Mouse (Mus musculus): ENCODE data around the gene Ncor1. TPM values are rescaled to one million over a fixed set of nuclear protein-coding genes. Genes with fewer than 3 reads are reported as not detected.

Ncor1 gene
- polyA plus RNA-seq (2016; fragmentation: Nextera tagmentation; extraction: Ambion mirVana), result 114 and 134 TPM in 2 replicates

GRCm38 (mm10) chr11:62458276-62458724, at the start of gene Ncor1, which contains the start of gene Pigl:
Ncor1 (minus strand) TSS chr11:62458541.
Pigl (plus strand) TSS chr11:62458460.
- Histone ChIP-seq H3K36me3 (peaks cover 5% of the 10 kb centered on the region), H3K4me3 (peak within 1 kb of the TSS; percentile 95), H3K27ac (peak within 1 kb of the TSS; percentile 97), H3K9me3 (no peaks in the 10 kb centered on the region), H3K4me1 (peaks cover 13% of the 10 kb centered on the region; the same call in 1 of the 2 replicates), H3K27me3 (ENCODE audit: insufficient read depth, poor library complexity, severe bottlenecking) (no peaks in the 10 kb centered on the region)
- peak; percentile 95 for DNase-seq (ENCODE audit: low spot score)
- WGBS, result under 1% methylated on average over 33 of the region's 33 CpGs

DNA sequence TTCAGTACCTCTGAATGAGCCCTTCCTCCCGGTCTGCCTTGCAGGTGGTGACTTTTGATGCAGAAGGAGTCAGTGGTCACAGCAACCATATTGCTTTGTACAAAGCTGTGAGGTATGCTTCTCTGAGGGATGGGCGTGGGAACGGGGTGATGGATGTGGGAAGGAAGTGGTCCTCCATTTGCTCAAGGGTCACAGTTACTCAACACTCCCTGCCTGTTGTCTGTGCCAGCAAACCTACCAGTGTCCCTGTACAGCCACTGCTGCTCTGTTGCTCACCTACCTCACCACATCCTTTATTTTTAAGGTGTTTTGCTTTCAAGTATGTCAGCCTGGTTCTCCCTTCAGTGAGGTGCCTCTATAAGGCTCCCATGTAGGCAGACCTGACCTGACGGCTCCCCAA, 49.3 kb upstream of the Ncor1 start:
- Histone ChIP-seq H3K27me3 (ENCODE audit: insufficient read depth, poor library complexity, severe bottlenecking) (no peaks in the 10 kb centered on the region), H3K4me3 (no peak overlapping the region), H3K27ac (no peak overlapping the region), H3K4me1 (no peaks in the 10 kb centered on the region; the same call in 1 of the 2 replicates), H3K9me3 (no peaks in the 10 kb centered on the region), H3K36me3 (peaks cover 7% of the 10 kb centered on the region; the same call in 1 of the 2 replicates)
- WGBS, result 89% methylated on average over 4 of the region's 4 CpGs
- no peak for DNase-seq (ENCODE audit: low spot score)

DNA sequence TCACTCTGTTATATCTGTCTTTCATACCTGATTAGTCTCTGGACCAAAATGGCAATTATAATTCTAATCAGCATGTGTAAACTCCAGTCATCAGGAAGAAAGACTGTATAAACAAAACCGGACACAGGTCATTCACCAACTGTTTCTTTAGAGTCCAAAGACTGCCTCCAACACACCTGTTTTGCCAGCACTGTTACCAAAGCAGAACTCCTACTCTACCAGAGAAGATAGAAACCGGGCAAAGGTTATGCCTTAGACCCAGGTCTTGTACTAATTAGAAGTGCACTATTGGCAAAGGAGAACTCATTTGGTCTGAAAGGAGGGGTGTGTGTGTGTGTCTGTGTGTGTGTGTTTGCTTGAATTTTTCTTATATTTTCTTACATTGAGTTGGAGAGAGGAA, 42.2 kb upstream of the Ncor1 start:
- H3K9me3 ChIP-seq, result no peaks in the 10 kb centered on the region
- no peak overlapping the region for H3K4me3 ChIP-seq
- no peak for DNase-seq (ENCODE audit: low spot score)
- 0 out of 2 replicates have a peak, but pooled peaks cover 3% of the 10 kb centered on the region for H3K36me3 ChIP-seq
- WGBS, result 86% methylated on average over 2 of the region's 2 CpGs
- peaks cover 8% of the 10 kb centered on the region for H3K4me1 ChIP-seq
- H3K27ac ChIP-seq, result no peak overlapping the region
- no peaks in the 10 kb centered on the region for H3K27me3 ChIP-seq (ENCODE audit: insufficient read depth, poor library complexity, severe bottlenecking)

GRCm38 (mm10) chr11:62498802-62499201, 40.5 kb upstream of the Ncor1 start:
- Histone ChIP-seq H3K27ac (no peak overlapping the region), H3K4me1 (peaks cover 21% of the 10 kb centered on the region), H3K27me3 (ENCODE audit: insufficient read depth, poor library complexity, severe bottlenecking) (no peaks in the 10 kb centered on the region), H3K36me3 (no peaks in the 10 kb centered on the region), H3K9me3 (no peaks in the 10 kb centered on the region), H3K4me3 (no peak overlapping the region)
- DNase-seq (ENCODE audit: low spot score), result no peak
- WGBS, result 80% methylated on average over 2 of the region's 2 CpGs

DNA sequence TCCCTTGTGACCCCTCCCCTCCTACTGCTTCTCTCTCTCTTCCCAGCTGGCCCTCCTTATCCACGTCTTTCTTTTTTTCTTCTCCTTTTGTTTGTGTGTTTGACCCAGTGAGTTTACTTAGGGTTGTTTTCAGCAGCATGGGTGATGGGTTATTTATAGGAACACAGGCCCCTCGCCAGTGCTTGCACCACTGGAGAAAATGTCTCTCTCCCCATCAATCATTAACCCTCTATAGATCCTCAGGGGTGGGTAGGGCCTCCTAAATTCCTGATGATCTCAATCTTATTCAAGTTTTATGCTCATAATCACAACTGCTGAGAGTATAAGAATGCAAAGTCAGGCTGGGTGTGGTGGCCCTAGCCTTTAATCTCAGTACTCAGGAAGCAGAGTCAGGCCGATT, 38.8 kb upstream of the Ncor1 start:
- Histone ChIP-seq H3K36me3 (no peaks in the 10 kb centered on the region), H3K4me1 (peaks cover 21% of the 10 kb centered on the region), H3K9me3 (no peaks in the 10 kb centered on the region), H3K27ac (no peak overlapping the region), H3K27me3 (ENCODE audit: insufficient read depth, poor library complexity, severe bottlenecking) (no peaks in the 10 kb centered on the region), H3K4me3 (no peak overlapping the region)
- WGBS, result 50% methylated on average over 3 of the region's 3 CpGs
- DNase-seq (ENCODE audit: low spot score), result no peak

GRCm38 (mm10) chr11:62496151-62496715, 37.9 kb upstream of the Ncor1 start:
- peaks cover 21% of the 10 kb centered on the region for H3K4me1 ChIP-seq
- no peaks in the 10 kb centered on the region for H3K27me3 ChIP-seq (ENCODE audit: insufficient read depth, poor library complexity, severe bottlenecking)
- no peaks in the 10 kb centered on the region for H3K9me3 ChIP-seq
- 57% methylated on average over 5 of the region's 5 CpGs for WGBS
- no peak for DNase-seq (ENCODE audit: low spot score)
- H3K36me3 ChIP-seq, result no peaks in the 10 kb centered on the region
- H3K27ac ChIP-seq, result no peak overlapping the region; the same call in 1 of the 2 replicates
- H3K4me3 ChIP-seq, result no peak overlapping the region

GRCm38 (mm10) chr11:62495276-62495801, 37.0 kb upstream of the Ncor1 start:
- Histone ChIP-seq H3K27me3 (ENCODE audit: insufficient read depth, poor library complexity, severe bottlenecking) (no peaks in the 10 kb centered on the region), H3K36me3 (no peaks in the 10 kb centered on the region), H3K9me3 (no peaks in the 10 kb centered on the region), H3K4me1 (peaks cover 21% of the 10 kb centered on the region), H3K4me3 (peak overlapping the region; percentile 16), H3K27ac (peak overlapping the region; percentile 89)
- 37% methylated on average over 9 of the region's 10 CpGs for WGBS
- DNase-seq (ENCODE audit: low spot score), result no peak

DNA sequence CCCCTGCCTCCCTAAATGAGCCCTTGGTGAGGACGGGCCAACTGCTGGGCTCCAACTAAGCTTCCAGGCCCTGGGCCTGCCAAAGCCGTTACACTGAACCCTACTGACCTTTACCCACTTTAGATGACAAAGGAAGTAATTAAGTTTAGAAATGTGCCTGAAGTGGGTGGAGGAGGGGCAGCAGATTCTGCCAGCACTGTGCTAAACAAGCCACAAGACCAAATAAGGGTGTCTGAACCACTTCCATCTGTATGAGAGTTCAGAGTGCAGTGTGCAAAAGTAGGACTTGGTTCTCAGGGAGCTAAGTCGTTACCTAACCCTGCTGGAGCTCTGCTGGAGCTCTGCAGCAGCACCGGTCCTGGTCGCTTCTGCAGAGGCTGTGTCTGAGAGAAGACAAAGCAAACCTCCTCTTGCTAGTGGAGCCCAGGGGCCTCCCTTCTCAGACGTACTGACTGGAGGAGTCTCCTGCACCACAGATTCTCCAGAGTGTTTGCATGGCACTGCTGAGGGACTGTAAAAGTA, 36.5 kb upstream of the Ncor1 start:
- Histone ChIP-seq H3K4me1 (peaks cover 21% of the 10 kb centered on the region), H3K27ac (peak overlapping the region; percentile 89), H3K4me3 (peak overlapping the region; percentile 16), H3K27me3 (ENCODE audit: insufficient read depth, poor library complexity, severe bottlenecking) (no peaks in the 10 kb centered on the region), H3K9me3 (no peaks in the 10 kb centered on the region), H3K36me3 (no peaks in the 10 kb centered on the region)
- WGBS, result 6% methylated on average over 6 of the region's 6 CpGs
- peak; percentile 88 for DNase-seq (ENCODE audit: low spot score)

- no peak for DNase-seq (ENCODE audit: low spot score)
- Histone ChIP-seq H3K36me3 (no peaks in the 10 kb centered on the region), H3K4me3 (no peak overlapping the region), H3K9me3 (no peaks in the 10 kb centered on the region), H3K4me1 (peaks cover 21% of the 10 kb centered on the region), H3K27ac (no peak overlapping the region), H3K27me3 (ENCODE audit: insufficient read depth, poor library complexity, severe bottlenecking) (no peaks in the 10 kb centered on the region)
- 95% methylated on average over 6 of the region's 6 CpGs for WGBS
These were observed 35.4 kb upstream of the Ncor1 start for GRCm38 (mm10) chr11:62493701-62494100.

DNA sequence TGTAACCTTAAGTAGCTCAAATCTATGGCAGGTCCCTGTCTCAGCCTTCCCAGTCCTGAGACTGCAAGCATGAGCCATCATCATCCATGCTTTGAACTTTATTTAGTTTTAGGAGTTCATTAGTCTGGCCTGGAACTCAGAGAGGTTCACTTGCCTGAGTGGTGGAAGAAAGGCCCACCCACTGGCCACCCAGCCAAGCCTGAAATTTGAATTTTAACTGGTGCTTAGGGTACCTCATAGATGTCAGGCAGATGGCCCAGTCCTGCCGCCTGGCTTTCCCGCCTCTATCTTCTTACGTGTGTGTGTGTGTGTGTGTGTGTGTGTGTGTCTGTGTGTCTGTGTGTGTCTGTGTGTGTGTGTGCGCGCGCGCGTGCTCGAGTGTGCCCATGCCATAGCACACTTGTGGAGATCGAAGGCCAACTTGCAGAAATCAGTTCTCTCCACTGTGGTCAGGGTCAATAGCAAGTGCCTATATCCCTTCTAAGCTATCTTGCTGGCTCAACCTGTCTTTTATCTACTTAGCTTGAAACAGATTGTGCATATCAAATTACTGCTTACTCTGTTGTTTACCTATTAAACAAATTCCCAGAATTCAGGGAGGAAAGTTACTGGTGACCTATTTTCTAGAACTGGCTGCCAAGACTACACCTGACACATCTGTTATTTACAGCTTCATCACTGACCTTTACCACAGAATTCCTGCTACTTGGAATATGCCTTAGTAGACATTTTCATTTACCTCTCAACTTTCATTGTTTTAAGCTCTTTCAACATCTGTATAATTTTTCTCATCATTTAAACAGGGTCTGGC, 29.4 kb upstream of the Ncor1 start:
- no peaks in the 10 kb centered on the region for H3K36me3 ChIP-seq
- no peaks in the 10 kb centered on the region for H3K27me3 ChIP-seq (ENCODE audit: insufficient read depth, poor library complexity, severe bottlenecking)
- WGBS, result 84% methylated on average over 10 of the region's 10 CpGs
- H3K4me1 ChIP-seq, result no peaks in the 10 kb centered on the region
- H3K9me3 ChIP-seq, result no peaks in the 10 kb centered on the region
- DNase-seq (ENCODE audit: low spot score), result no peak
- H3K27ac ChIP-seq, result no peak overlapping the region
- no peak overlapping the region for H3K4me3 ChIP-seq

DNA sequence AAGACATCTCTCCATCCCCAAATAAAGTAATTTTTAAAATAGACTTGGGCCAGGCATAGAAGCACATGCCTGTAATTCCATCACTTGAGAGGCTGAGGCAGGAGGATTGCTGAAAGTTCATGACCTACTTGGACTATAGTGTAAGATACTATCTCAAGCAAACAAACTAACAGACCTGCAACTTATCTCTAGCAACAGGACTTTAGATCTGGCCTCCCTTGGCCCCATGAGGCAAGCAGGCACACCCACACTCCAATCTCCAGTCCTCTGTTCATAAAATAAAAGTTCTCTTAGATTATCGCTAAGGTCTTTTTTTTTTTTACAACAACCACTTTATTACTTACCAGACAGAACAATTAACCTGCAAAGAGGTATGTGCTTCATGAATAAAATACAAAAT, 28.6 kb upstream of the Ncor1 start:
- no peak overlapping the region for H3K27ac ChIP-seq
- 84% methylated on average over 1 of the region's 1 CpGs for WGBS
- no peak for DNase-seq (ENCODE audit: low spot score)
- no peaks in the 10 kb centered on the region for H3K36me3 ChIP-seq
- H3K4me1 ChIP-seq, result no peaks in the 10 kb centered on the region
- H3K9me3 ChIP-seq, result no peaks in the 10 kb centered on the region
- H3K27me3 ChIP-seq (ENCODE audit: insufficient read depth, poor library complexity, severe bottlenecking), result no peaks in the 10 kb centered on the region
- no peak overlapping the region for H3K4me3 ChIP-seq

DNA sequence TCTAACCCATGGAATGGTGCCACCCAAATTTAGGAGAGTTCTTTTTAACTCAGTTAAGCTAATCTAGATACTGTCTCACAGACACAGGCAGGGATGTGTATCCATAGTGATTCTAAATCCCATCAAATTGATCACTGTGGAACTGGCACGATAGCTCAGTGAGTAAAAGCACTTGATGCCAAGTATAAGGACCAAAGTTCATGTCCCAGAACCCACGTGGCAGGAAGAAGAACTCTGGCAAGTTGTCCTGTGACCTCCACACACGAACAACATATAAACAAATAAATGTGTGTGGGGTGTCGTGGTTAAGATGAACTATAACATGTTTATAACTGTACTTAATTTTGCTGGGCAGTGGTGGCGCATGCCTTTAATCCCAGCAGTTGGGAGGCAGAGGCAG, 21.2 kb upstream of the Ncor1 start:
- H3K36me3 ChIP-seq, result no peaks in the 10 kb centered on the region
- 86% methylated on average over 5 of the region's 5 CpGs for WGBS
- H3K4me1 ChIP-seq, result no peaks in the 10 kb centered on the region
- DNase-seq (ENCODE audit: low spot score), result no peak
- no peak overlapping the region for H3K4me3 ChIP-seq
- no peaks in the 10 kb centered on the region for H3K9me3 ChIP-seq
- H3K27ac ChIP-seq, result no peak overlapping the region
- no peaks in the 10 kb centered on the region for H3K27me3 ChIP-seq (ENCODE audit: insufficient read depth, poor library complexity, severe bottlenecking)

DNA sequence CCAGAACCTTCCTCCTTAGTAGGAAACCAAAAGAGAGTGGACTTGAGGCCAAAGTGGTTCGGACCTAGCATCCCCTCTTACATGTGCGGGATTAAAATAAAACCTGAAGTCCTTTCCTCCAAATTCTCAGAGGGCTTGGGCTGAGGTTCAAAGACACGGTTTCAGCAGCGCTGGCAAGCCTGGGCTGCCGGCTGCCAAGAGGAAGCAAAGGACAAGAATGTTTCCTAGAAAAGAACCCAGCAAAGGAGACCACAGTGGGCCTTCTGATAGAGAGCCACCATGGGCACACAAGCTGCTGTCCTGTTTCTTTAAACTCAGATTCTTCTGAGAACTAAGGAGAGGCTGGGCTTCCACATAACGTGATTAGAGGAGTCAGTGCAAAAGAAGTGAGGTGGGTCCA, 20.6 kb upstream of the Ncor1 start:
- H3K4me3 ChIP-seq, result no peak overlapping the region
- no peaks in the 10 kb centered on the region for H3K9me3 ChIP-seq
- 64% methylated on average over 6 of the region's 6 CpGs for WGBS
- H3K36me3 ChIP-seq, result no peaks in the 10 kb centered on the region
- no peaks in the 10 kb centered on the region for H3K4me1 ChIP-seq
- peak; percentile 50 for DNase-seq (ENCODE audit: low spot score)
- no peak overlapping the region for H3K27ac ChIP-seq
- no peaks in the 10 kb centered on the region for H3K27me3 ChIP-seq (ENCODE audit: insufficient read depth, poor library complexity, severe bottlenecking)

Measured in heart, embryonic 10.5 days (tissue).